Mouse (Mus musculus): Measurements from ENCODE around the gene Tnks2.
"Not testable (repeated sequence)": the region's sequence is repeated elsewhere in the genome, so short reads cannot be mapped to it uniquely, and the experiment has no call there.

The Tnks2 gene

GRCm38 (mm10) chr19:36827650-36828049 is 6.4 kb upstream of the Tnks2 start:
- DNase-seq (ENCODE audit: low read depth): no peak

- DNase-seq (ENCODE audit: low read depth): no peak
Observed at GRCm38 (mm10) chr19:36828322-36828721, 5.7 kb upstream of the Tnks2 start.

- peak; percentile 50 for DNase-seq (ENCODE audit: low read depth)
Observed at GRCm38 (mm10) chr19:36832951-36833787, 863 bp upstream of the Tnks2 start.

- DNase-seq (ENCODE audit: low read depth): peak; percentile 59
Observed at GRCm38 (mm10) chr19:36834532-36835431, 750 bp downstream of the Tnks2 start.

GRCm38 (mm10) chr19:36836035-36836434 is 2.0 kb downstream of the Tnks2 start:
- DNase-seq (ENCODE audit: low read depth): no peak

- DNase-seq (ENCODE audit: low read depth): peak; percentile 35
Observed at GRCm38 (mm10) chr19:36840301-36840700, 6.3 kb downstream of the Tnks2 start.

GRCm38 (mm10) chr19:36843866-36844265 is 9.8 kb downstream of the Tnks2 start:
- no peak for DNase-seq (ENCODE audit: low read depth)

- no peak for DNase-seq (ENCODE audit: low read depth)
Observed at GRCm38 (mm10) chr19:36845924-36846323, 11.9 kb downstream of the Tnks2 start.

- no peak for DNase-seq (ENCODE audit: low read depth)
Observed at GRCm38 (mm10) chr19:36853831-36854230, 19.8 kb downstream of the Tnks2 start.

- no peak for DNase-seq (ENCODE audit: low read depth)
Observed at GRCm38 (mm10) chr19:36857851-36858250, 23.8 kb downstream of the Tnks2 start.

- DNase-seq (ENCODE audit: low read depth): peak; percentile 84
Observed at GRCm38 (mm10) chr19:36860393-36860792, 26.4 kb downstream of the Tnks2 start.

GRCm38 (mm10) chr19:36865905-36866304 is 31.9 kb downstream of the Tnks2 start:
- no peak for DNase-seq (ENCODE audit: low read depth)

GRCm38 (mm10) chr19:36867416-36867815 is 33.4 kb downstream of the Tnks2 start:
- no peak for DNase-seq (ENCODE audit: low read depth)

- DNase-seq (ENCODE audit: low read depth): not testable (repeated sequence)
Observed at GRCm38 (mm10) chr19:36868675-36869074, 34.6 kb downstream of the Tnks2 start.

GRCm38 (mm10) chr19:36874651-36875050 is 40.6 kb downstream of the Tnks2 start:
- DNase-seq (ENCODE audit: low read depth): peak; percentile 61

GRCm38 (mm10) chr19:36877329-36877728 is 43.3 kb downstream of the Tnks2 start:
- DNase-seq (ENCODE audit: low read depth): no peak

GRCm38 (mm10) chr19:36878743-36879495 is 44.9 kb downstream of the Tnks2 start:
- DNase-seq (ENCODE audit: low read depth): no peak

- peak; percentile 53 for DNase-seq (ENCODE audit: low read depth)
Observed at GRCm38 (mm10) chr19:36883119-36883518, 49.1 kb downstream of the Tnks2 start.

- peak; percentile 26 for DNase-seq (ENCODE audit: low read depth)
Observed at GRCm38 (mm10) chr19:36886316-36886715, 52.3 kb downstream of the Tnks2 start.

- no peak for DNase-seq (ENCODE audit: low read depth)
Observed at GRCm38 (mm10) chr19:36887706-36888105, 53.7 kb downstream of the Tnks2 start.

GRCm38 (mm10) chr19:36891746-36892145 is 57.7 kb downstream of the Tnks2 start:
- no peak for DNase-seq (ENCODE audit: low read depth)
